14 mouse cellular contexts compared by ENCODE assay signal in genomic region chr11:23805716-23806115, GRCm38 (mm10).
"Had no signal": no experiment of that assay in that cellular context is flagged by ENCODE, and none has a peak within 500 bp of the region (broad histone marks: within the 10 kb centered on the region; RNA-seq: fewer than 3 reads in every experiment).

No protein-coding gene starts in this region.

- H3K4me1 ChIP-seq: limb, embryonic 15.5 days; liver, embryonic 12.5 days; midbrain, embryonic 10.5 days; neural tube, embryonic 12.5 days; stomach, embryonic 15.5 days had no signal

- H3K27me3 ChIP-seq: limb, embryonic 15.5 days; liver, embryonic 12.5 days; neural tube, embryonic 12.5 days; stomach, embryonic 15.5 days had no signal

- DNase-seq: kidney, adult 8-10 months; kidney, postnatal 25 days; lung, embryonic 14.5 days; lung, postnatal 10 days; midbrain, embryonic 14.5 days; right cerebral cortex, postnatal 14 days; thymus, adult 2 months; thymus, postnatal 25 days had no signal

- H3K9ac ChIP-seq: limb, embryonic 15.5 days; liver, embryonic 12.5 days; lung, embryonic 14.5 days; neural tube, embryonic 12.5 days; stomach, embryonic 15.5 days had no signal

- H3K4me2 ChIP-seq: limb, embryonic 15.5 days; liver, embryonic 12.5 days; lung, embryonic 14.5 days; neural tube, embryonic 12.5 days; stomach, embryonic 15.5 days had no signal

- H3K4me3 ChIP-seq: limb, embryonic 15.5 days; liver, embryonic 12.5 days; midbrain, embryonic 10.5 days; neural tube, embryonic 12.5 days; stomach, embryonic 15.5 days had no signal

- ATAC-seq: intestine, postnatal 0 days; liver, embryonic 12.5 days had no signal

- H3K36me3 ChIP-seq: limb, embryonic 15.5 days; liver, embryonic 12.5 days; midbrain, embryonic 10.5 days; neural tube, embryonic 12.5 days; stomach, embryonic 15.5 days had no signal

- H3K9me3 ChIP-seq: limb, embryonic 15.5 days; liver, embryonic 12.5 days; midbrain, embryonic 10.5 days; neural tube, embryonic 12.5 days; stomach, embryonic 15.5 days had no signal

- H3K27ac ChIP-seq: limb, embryonic 15.5 days; liver, embryonic 12.5 days; midbrain, embryonic 10.5 days; neural tube, embryonic 12.5 days; stomach, embryonic 15.5 days had no signal
